Mouse (Mus musculus): Measurements from ENCODE around the gene Edn1.

Gene Edn1

GRCm38 (mm10) chr13:42315628-42316027 lies 14.4 kb downstream of the Edn1 start:
- no peak for DNase-seq (ENCODE audit: low read depth, low spot score)

GRCm38 (mm10) chr13:42317808-42318207 lies 16.5 kb downstream of the Edn1 start:
- DNase-seq (ENCODE audit: low read depth, low spot score): no peak

GRCm38 (mm10) chr13:42328576-42328975 lies 27.3 kb downstream of the Edn1 start:
- peak; percentile 38 for DNase-seq (ENCODE audit: low read depth, low spot score)

GRCm38 (mm10) chr13:42331104-42331503 lies 29.8 kb downstream of the Edn1 start:
- DNase-seq (ENCODE audit: low read depth, low spot score): no peak

GRCm38 (mm10) chr13:42334981-42335380 lies 33.7 kb downstream of the Edn1 start:
- no peak for DNase-seq (ENCODE audit: low read depth, low spot score)

- no peak for DNase-seq (ENCODE audit: low read depth, low spot score)
These were observed 35.1 kb downstream of the Edn1 start for GRCm38 (mm10) chr13:42336414-42336813.

GRCm38 (mm10) chr13:42337072-42337471 lies 35.8 kb downstream of the Edn1 start:
- no peak for DNase-seq (ENCODE audit: low read depth, low spot score)

- no peak for DNase-seq (ENCODE audit: low read depth, low spot score)
These were observed 38.2 kb downstream of the Edn1 start for GRCm38 (mm10) chr13:42339466-42339865.

GRCm38 (mm10) chr13:42341871-42342532 lies 40.7 kb downstream of the Edn1 start:
- DNase-seq (ENCODE audit: low read depth, low spot score): no peak

- no peak for DNase-seq (ENCODE audit: low read depth, low spot score)
These were observed 44.2 kb downstream of the Edn1 start for GRCm38 (mm10) chr13:42345439-42345838.

GRCm38 (mm10) chr13:42346414-42346813 lies 45.1 kb downstream of the Edn1 start:
- DNase-seq (ENCODE audit: low read depth, low spot score): no peak

- no peak for DNase-seq (ENCODE audit: low read depth, low spot score)
These were observed 50.4 kb downstream of the Edn1 start for GRCm38 (mm10) chr13:42351675-42352074.

Data from skeletal muscle tissue, adult 2 months (tissue).